Mouse (Mus musculus) embryonic facial prominence, embryonic 10.5 days (tissue): ENCODE measurements around the gene Stk24. TPM values are rescaled to one million over a fixed set of nuclear protein-coding genes. Genes with fewer than 3 reads are reported as not detected.

Experiments
- DNase-seq: peaks from one replicate; pipeline ENCODE4 v3.0.0-alpha.2; 2017; ENCODE audit warnings: low spot score
- H3K27ac ChIP-seq: fragments of 300-500 bp; sonication (generic); replicated peaks from 2 replicates; pipeline ENCODE4 v1.5.1; 2016; ENCODE audit warnings: mild to moderate bottlenecking
- H3K27me3 ChIP-seq: fragments of 300-500 bp; sonication (generic); replicated peaks from 2 replicates; pipeline ENCODE4 v1.6.1; 2016; ENCODE audit warnings: low read depth, mild to moderate bottlenecking; ENCODE audit not compliant: poor library complexity, severe bottlenecking
- H3K36me3 ChIP-seq: fragments of 300-500 bp; sonication (generic); replicated peaks from 2 replicates; pipeline ENCODE4 v1.6.1; 2016; ENCODE audit warnings: mild to moderate bottlenecking, moderate library complexity
- H3K4me1 ChIP-seq: fragments of 300-500 bp; sonication (generic); 2 replicates; pipeline ENCODE4 v1.6.1; 2016
- H3K4me3 ChIP-seq: fragments of 300-500 bp; sonication (generic); 2 replicates; pipeline ENCODE4 v1.5.1; 2016; ENCODE audit warnings: mild to moderate bottlenecking, moderate library complexity
- H3K9me3 ChIP-seq: fragments of 300-500 bp; sonication (generic); 2 replicates; pipeline ENCODE4 v1.6.1; 2016; ENCODE audit warnings: mild to moderate bottlenecking
- WGBS: fragments of 180-500 bp; shearing (Covaris S2); methylation state at CpG from one replicate; pipeline ENCODE4 v1.1.7; 2016; 5-methylcytosine and 5-hydroxymethylcytosine counted together
- polyA plus RNA-seq: library from polyadenylated mRNA; unstranded; fragments of >200 nt; fragmentation: Nextera tagmentation; extraction: Ambion mirVana; gene quantifications from 2 replicates; pipeline ENCODE4 v1.2.1, GENCODE M21; 2016

Stk24 gene
- polyA plus RNA-seq, 1 experiment from 2014 or later: 39.9 TPM

GRCm38 (mm10) chr14:121358327-121358726 lies 21.5 kb downstream of the Stk24 start:
- Histone ChIP-seq H3K27ac (no peak overlapping the region), H3K36me3 (peaks cover 29% of the 10 kb centered on the region), H3K9me3 (no peaks in the 10 kb centered on the region), H3K27me3 (no peaks in the 10 kb centered on the region), H3K4me3 (no peak overlapping the region), H3K4me1 (peaks cover 57% of the 10 kb centered on the region)
- 95% methylated on average over 1 of the region's 1 CpGs for WGBS
- no peak for DNase-seq

- H3K9me3 ChIP-seq: no peaks in the 10 kb centered on the region
- 89% methylated on average over 8 of the region's 8 CpGs for WGBS
- H3K27me3 ChIP-seq: no peaks in the 10 kb centered on the region
- peaks cover 64% of the 10 kb centered on the region for H3K4me1 ChIP-seq
- no peak for DNase-seq
- H3K36me3 ChIP-seq: peaks cover 14% of the 10 kb centered on the region
- no peak overlapping the region for H3K27ac ChIP-seq
- no peak overlapping the region for H3K4me3 ChIP-seq
Measured at GRCm38 (mm10) chr14:121356336-121356862, 23.4 kb downstream of the Stk24 start.

- Histone ChIP-seq H3K27ac (no peak overlapping the region; the same call in 1 of the 2 replicates), H3K27me3 (no peaks in the 10 kb centered on the region), H3K4me1 (peaks cover 65% of the 10 kb centered on the region), H3K9me3 (no peaks in the 10 kb centered on the region), H3K4me3 (no peak overlapping the region), H3K36me3 (peaks cover 7% of the 10 kb centered on the region)
- 64% methylated on average over 6 of the region's 6 CpGs for WGBS
- no peak for DNase-seq
Measured at GRCm38 (mm10) chr14:121355732-121356131, 24.1 kb downstream of the Stk24 start.

- peaks cover 5% of the 10 kb centered on the region; the same call in 1 of the 2 replicates for H3K36me3 ChIP-seq
- no peak overlapping the region for H3K27ac ChIP-seq
- H3K27me3 ChIP-seq: no peaks in the 10 kb centered on the region
- H3K9me3 ChIP-seq: no peaks in the 10 kb centered on the region
- no peak overlapping the region for H3K4me3 ChIP-seq
- DNase-seq: no peak
- H3K4me1 ChIP-seq: peaks cover 56% of the 10 kb centered on the region
- 86% methylated on average over 10 of the region's 10 CpGs for WGBS
Measured at GRCm38 (mm10) chr14:121353648-121354377, 26.0 kb downstream of the Stk24 start.

GRCm38 (mm10) chr14:121352744-121353143 lies 27.1 kb downstream of the Stk24 start:
- Histone ChIP-seq H3K4me1 (peaks cover 56% of the 10 kb centered on the region), H3K27ac (no peak overlapping the region), H3K27me3 (no peaks in the 10 kb centered on the region), H3K9me3 (no peaks in the 10 kb centered on the region), H3K36me3 (peaks cover 5% of the 10 kb centered on the region; the same call in 1 of the 2 replicates), H3K4me3 (no peak overlapping the region)
- no peak for DNase-seq
- 83% methylated on average over 6 of the region's 6 CpGs for WGBS

GRCm38 (mm10) chr14:121351737-121352136 lies 28.1 kb downstream of the Stk24 start:
- Histone ChIP-seq H3K27ac (no peak overlapping the region), H3K4me3 (no peak overlapping the region), H3K36me3 (peaks cover 5% of the 10 kb centered on the region; the same call in 1 of the 2 replicates), H3K27me3 (no peaks in the 10 kb centered on the region), H3K9me3 (no peaks in the 10 kb centered on the region), H3K4me1 (peaks cover 56% of the 10 kb centered on the region)
- 77% methylated on average over 4 of the region's 4 CpGs for WGBS
- DNase-seq: no peak

- no peak for DNase-seq
- H3K27ac ChIP-seq: no peak overlapping the region
- no peak overlapping the region for H3K4me3 ChIP-seq
- H3K9me3 ChIP-seq: no peaks in the 10 kb centered on the region
- no peaks in the 10 kb centered on the region for H3K27me3 ChIP-seq
- peaks cover 68% of the 10 kb centered on the region for H3K4me1 ChIP-seq
- WGBS: 79% methylated on average over 8 of the region's 8 CpGs
- 0 out of 2 replicates have a peak, but pooled peaks cover under 1% of the 10 kb centered on the region for H3K36me3 ChIP-seq
Measured at GRCm38 (mm10) chr14:121350011-121350410, 29.8 kb downstream of the Stk24 start.

- 84% methylated on average over 5 of the region's 5 CpGs for WGBS
- H3K27ac ChIP-seq: no peak overlapping the region
- H3K36me3 ChIP-seq: no peaks in the 10 kb centered on the region
- DNase-seq: no peak
- H3K9me3 ChIP-seq: no peaks in the 10 kb centered on the region
- no peaks in the 10 kb centered on the region for H3K27me3 ChIP-seq
- H3K4me3 ChIP-seq: no peak overlapping the region
- H3K4me1 ChIP-seq: peaks cover 70% of the 10 kb centered on the region
Measured at GRCm38 (mm10) chr14:121349291-121349690, 30.5 kb downstream of the Stk24 start.

GRCm38 (mm10) chr14:121348256-121348655 lies 31.6 kb downstream of the Stk24 start:
- H3K9me3 ChIP-seq: no peaks in the 10 kb centered on the region
- no peaks in the 10 kb centered on the region for H3K27me3 ChIP-seq
- 69% methylated on average over 8 of the region's 8 CpGs for WGBS
- no peaks in the 10 kb centered on the region for H3K36me3 ChIP-seq
- H3K4me1 ChIP-seq: peaks cover 72% of the 10 kb centered on the region
- H3K4me3 ChIP-seq: no peak overlapping the region
- peak; percentile 21 for DNase-seq
- no peak overlapping the region for H3K27ac ChIP-seq

GRCm38 (mm10) chr14:121347134-121347533 lies 32.7 kb downstream of the Stk24 start:
- Histone ChIP-seq H3K36me3 (no peaks in the 10 kb centered on the region), H3K4me1 (peaks cover 70% of the 10 kb centered on the region), H3K9me3 (no peaks in the 10 kb centered on the region), H3K27ac (no peak overlapping the region), H3K27me3 (no peaks in the 10 kb centered on the region), H3K4me3 (no peak overlapping the region)
- 92% methylated on average over 10 of the region's 10 CpGs for WGBS
- no peak for DNase-seq

- Histone ChIP-seq H3K27me3 (no peaks in the 10 kb centered on the region), H3K4me3 (no peak overlapping the region)
- 83% methylated on average over 4 of the region's 4 CpGs for WGBS
Measured at GRCm38 (mm10) chr14:121346654-121347053, 33.2 kb downstream of the Stk24 start.

GRCm38 (mm10) chr14:121346053-121346452 lies 33.8 kb downstream of the Stk24 start:
- WGBS: 87% methylated on average over 4 of the region's 4 CpGs
- H3K36me3 ChIP-seq: no peaks in the 10 kb centered on the region
- DNase-seq: no peak

More at GRCm38 (mm10) chr14:121346654-121347053, 33.2 kb downstream of the Stk24 start:
- no peak for DNase-seq
- H3K27ac ChIP-seq: no peak overlapping the region
- H3K36me3 ChIP-seq: no peaks in the 10 kb centered on the region
- H3K4me1 ChIP-seq: peaks cover 70% of the 10 kb centered on the region
- H3K9me3 ChIP-seq: no peaks in the 10 kb centered on the region

GRCm38 (mm10) chr14:121344928-121345327 lies 34.9 kb downstream of the Stk24 start:
- WGBS: 82% methylated on average over 5 of the region's 5 CpGs
- Histone ChIP-seq H3K27ac (no peak overlapping the region), H3K4me1 (peaks cover 75% of the 10 kb centered on the region), H3K9me3 (no peaks in the 10 kb centered on the region), H3K4me3 (no peak overlapping the region), H3K36me3 (no peaks in the 10 kb centered on the region), H3K27me3 (no peaks in the 10 kb centered on the region)
- DNase-seq: no peak

More at GRCm38 (mm10) chr14:121346053-121346452, 33.8 kb downstream of the Stk24 start:
- no peak overlapping the region for H3K27ac ChIP-seq
- no peak overlapping the region for H3K4me3 ChIP-seq
- no peaks in the 10 kb centered on the region for H3K9me3 ChIP-seq
- no peaks in the 10 kb centered on the region for H3K27me3 ChIP-seq
- H3K4me1 ChIP-seq: peaks cover 65% of the 10 kb centered on the region
